Mouse (Mus musculus) stomach, embryonic 16.5 days (tissue): ENCODE results near the gene Kcnc1. TPM values are rescaled to one million over a fixed set of nuclear protein-coding genes. Genes with fewer than 3 reads are reported as not detected.

Experiments
- ATAC-seq: fragments of 200-750 bp; cut with Nextera tagmentation; 2 replicates; pipeline ENCODE4 v1.8.0; 2017; ENCODE audit warnings: moderate number of reproducible peaks, moderate TSS enrichment; ENCODE audit not compliant: insufficient read depth, low FRiP score
- H3K27ac ChIP-seq: fragments of 300-500 bp; sonication (generic); 2 replicates; pipeline ENCODE4 v1.5.1; 2014; ENCODE audit warnings: low read length
- H3K27me3 ChIP-seq: fragments of 300-500 bp; sonication (generic); 2 replicates; pipeline ENCODE4 v1.6.1; 2014; ENCODE audit warnings: low read length, control low read depth, mixed read lengths; ENCODE audit not compliant: control insufficient read depth, insufficient read depth
- H3K36me3 ChIP-seq: fragments of 300-500 bp; sonication (generic); 2 replicates; pipeline ENCODE4 v1.6.1; 2014; ENCODE audit warnings: low read length; ENCODE audit not compliant: control insufficient read depth, insufficient read depth
- H3K4me1 ChIP-seq: fragments of 300-500 bp; sonication (generic); 2 replicates; pipeline ENCODE4 v1.6.1; 2014; ENCODE audit warnings: low read length, control low read depth, mixed read lengths; ENCODE audit not compliant: control insufficient read depth, insufficient read depth
- H3K4me2 ChIP-seq: fragments of 300-500 bp; sonication (generic); 2 replicates; pipeline ENCODE4 v1.6.1; 2014; ENCODE audit warnings: low read depth, low read length, mixed read lengths
- H3K4me3 ChIP-seq: fragments of 300-500 bp; sonication (generic); replicated peaks from 2 replicates; pipeline ENCODE4 v1.5.1; 2014; ENCODE audit warnings: mild to moderate bottlenecking, low read length
- H3K9ac ChIP-seq: fragments of 300-500 bp; sonication (generic); 2 replicates; pipeline ENCODE4 v1.6.1; 2014; ENCODE audit warnings: low read length
- H3K9me3 ChIP-seq: fragments of 300-500 bp; sonication (generic); replicated peaks from 2 replicates; pipeline ENCODE4 v1.6.1; 2016; ENCODE audit warnings: low read length, control low read depth; ENCODE audit not compliant: control insufficient read depth
- WGBS: fragments of 180-500 bp; shearing (Covaris S2); extraction: QIAGEN DNeasy Blood & Tissue Kit; methylation state at CpG from one replicate; pipeline ENCODE4 v1.1.7; 2014; 5-methylcytosine and 5-hydroxymethylcytosine counted together
- polyA plus RNA-seq: library from polyadenylated mRNA; unstranded; fragments of >200 nt; fragmentation: Nextera tagmentation; extraction: Ambion mirVana; gene quantifications from 2 replicates; pipeline ENCODE4 v1.2.1, GENCODE M21; 2015

Gene Kcnc1
- polyA plus RNA-seq, 1 experiment from 2014 or later, result 0.23 TPM

GRCm38 (mm10) chr7:46399676-46400075 lies 3.4 kb downstream of the Kcnc1 start:
- Histone ChIP-seq H3K27me3 (peaks cover 56% of the 10 kb centered on the region), H3K4me2 (no peak overlapping the region), H3K4me3 (no peak overlapping the region), H3K9me3 (no peaks in the 10 kb centered on the region), H3K36me3 (no peaks in the 10 kb centered on the region), H3K4me1 (peaks cover 11% of the 10 kb centered on the region; the same call in 1 of the 2 replicates), H3K9ac (no peak overlapping the region), H3K27ac (no peak overlapping the region)
- ATAC-seq, result no peak
- WGBS, result 80% methylated on average over 1 of the region's 1 CpGs

GRCm38 (mm10) chr7:46400346-46400745 lies 4.0 kb downstream of the Kcnc1 start:
- Histone ChIP-seq H3K27ac (no peak overlapping the region), H3K4me3 (no peak overlapping the region), H3K4me1 (peaks cover 11% of the 10 kb centered on the region; the same call in 1 of the 2 replicates), H3K27me3 (peaks cover 50% of the 10 kb centered on the region), H3K9me3 (no peaks in the 10 kb centered on the region), H3K4me2 (no peak overlapping the region), H3K9ac (no peak overlapping the region), H3K36me3 (no peaks in the 10 kb centered on the region)
- 35% methylated on average over 8 of the region's 8 CpGs for WGBS
- ATAC-seq, result no peak

- H3K9me3 ChIP-seq, result no peaks in the 10 kb centered on the region
- no peak for ATAC-seq
- peaks cover 37% of the 10 kb centered on the region for H3K27me3 ChIP-seq
- 71% methylated on average over 3 of the region's 3 CpGs for WGBS
- H3K4me2 ChIP-seq, result no peak overlapping the region
- no peak overlapping the region for H3K9ac ChIP-seq
- no peak overlapping the region for H3K27ac ChIP-seq
- H3K4me1 ChIP-seq, result 0 out of 2 replicates have a peak, but pooled peaks cover 3% of the 10 kb centered on the region
- no peak overlapping the region for H3K4me3 ChIP-seq
- no peaks in the 10 kb centered on the region for H3K36me3 ChIP-seq
Observed at GRCm38 (mm10) chr7:46401371-46402180, 5.3 kb downstream of the Kcnc1 start.

- H3K27ac ChIP-seq, result no peak overlapping the region
- 83% methylated on average over 15 of the region's 15 CpGs for WGBS
- no peak for ATAC-seq
Observed at GRCm38 (mm10) chr7:46403616-46404485, 7.6 kb downstream of the Kcnc1 start.

GRCm38 (mm10) chr7:46404756-46405155 lies 8.5 kb downstream of the Kcnc1 start:
- peaks cover 6% of the 10 kb centered on the region for H3K27me3 ChIP-seq
- H3K9me3 ChIP-seq, result no peaks in the 10 kb centered on the region
- H3K4me1 ChIP-seq, result no peaks in the 10 kb centered on the region
- H3K27ac ChIP-seq, result no peak overlapping the region
- no peak overlapping the region for H3K4me3 ChIP-seq
- no peak for ATAC-seq
- no peak overlapping the region for H3K9ac ChIP-seq
- no peak overlapping the region for H3K4me2 ChIP-seq
- no peaks in the 10 kb centered on the region for H3K36me3 ChIP-seq
- WGBS, result 78% methylated on average over 7 of the region's 7 CpGs

More at GRCm38 (mm10) chr7:46403616-46404485, 7.6 kb downstream of the Kcnc1 start:
- Histone ChIP-seq H3K36me3 (no peaks in the 10 kb centered on the region), H3K9me3 (no peaks in the 10 kb centered on the region), H3K4me1 (no peaks in the 10 kb centered on the region), H3K4me2 (no peak overlapping the region), H3K9ac (no peak overlapping the region), H3K27me3 (peaks cover 15% of the 10 kb centered on the region), H3K4me3 (no peak overlapping the region)

- H3K9ac ChIP-seq, result no peak overlapping the region
- H3K4me1 ChIP-seq, result no peaks in the 10 kb centered on the region
- no peak for ATAC-seq
- H3K4me3 ChIP-seq, result no peak overlapping the region
- no peaks in the 10 kb centered on the region for H3K9me3 ChIP-seq
- no peak overlapping the region for H3K27ac ChIP-seq
- WGBS, result 83% methylated on average over 9 of the region's 9 CpGs
- no peaks in the 10 kb centered on the region for H3K36me3 ChIP-seq
- H3K27me3 ChIP-seq, result no peaks in the 10 kb centered on the region
- no peak overlapping the region for H3K4me2 ChIP-seq
Observed at GRCm38 (mm10) chr7:46408606-46409005, 12.3 kb downstream of the Kcnc1 start.

GRCm38 (mm10) chr7:46409204-46409789 lies 13.0 kb downstream of the Kcnc1 start:
- H3K27me3 ChIP-seq, result no peaks in the 10 kb centered on the region
- H3K4me3 ChIP-seq, result no peak overlapping the region
- no peaks in the 10 kb centered on the region for H3K36me3 ChIP-seq
- no peaks in the 10 kb centered on the region for H3K4me1 ChIP-seq
- H3K9ac ChIP-seq, result no peak overlapping the region
- no peak overlapping the region for H3K27ac ChIP-seq
- ATAC-seq, result no peak
- WGBS, result 46% methylated on average over 12 of the region's 12 CpGs
- H3K4me2 ChIP-seq, result no peak overlapping the region
- H3K9me3 ChIP-seq, result no peaks in the 10 kb centered on the region

- 68% methylated on average over 6 of the region's 6 CpGs for WGBS
- H3K4me1 ChIP-seq, result no peaks in the 10 kb centered on the region
Observed at GRCm38 (mm10) chr7:46410727-46411126, 14.4 kb downstream of the Kcnc1 start.

GRCm38 (mm10) chr7:46412823-46413222 lies 16.5 kb downstream of the Kcnc1 start:
- ATAC-seq, result no peak
- H3K4me1 ChIP-seq, result no peaks in the 10 kb centered on the region
- no peak overlapping the region for H3K4me3 ChIP-seq
- H3K4me2 ChIP-seq, result no peak overlapping the region
- no peaks in the 10 kb centered on the region for H3K9me3 ChIP-seq
- no peaks in the 10 kb centered on the region for H3K36me3 ChIP-seq
- no peak overlapping the region for H3K27ac ChIP-seq
- no peaks in the 10 kb centered on the region for H3K27me3 ChIP-seq
- 78% methylated on average over 5 of the region's 5 CpGs for WGBS
- H3K9ac ChIP-seq, result no peak overlapping the region

More at GRCm38 (mm10) chr7:46410727-46411126, 14.4 kb downstream of the Kcnc1 start:
- Histone ChIP-seq H3K4me3 (no peak overlapping the region), H3K36me3 (no peaks in the 10 kb centered on the region), H3K27me3 (no peaks in the 10 kb centered on the region), H3K9ac (no peak overlapping the region), H3K4me2 (no peak overlapping the region), H3K9me3 (no peaks in the 10 kb centered on the region), H3K27ac (no peak overlapping the region)
- ATAC-seq, result no peak
